Mouse (Mus musculus): Measurements from ENCODE around the gene Gm2163.
"Not testable (repeated sequence)": the region's sequence is repeated elsewhere in the genome, so short reads cannot be mapped to it uniquely, and the experiment has no call there.

GRCm38 (mm10) chr4:42629419-42629818, 162.9 kb downstream of the Gm2163 start, which contains the start of gene Gm2564:
- TF ChIP-seq CTCF (conservative IDR thresholded peaks at IDR 0.05; ENCODE audit: low read length); POU5F1 (IDR thresholded peaks at IDR 0.05; ENCODE audit: borderline replicate concordance, low read length): not testable (repeated sequence)
